ENCODE assay signal across 9 mouse cellular contexts in the genomic region with DNA sequence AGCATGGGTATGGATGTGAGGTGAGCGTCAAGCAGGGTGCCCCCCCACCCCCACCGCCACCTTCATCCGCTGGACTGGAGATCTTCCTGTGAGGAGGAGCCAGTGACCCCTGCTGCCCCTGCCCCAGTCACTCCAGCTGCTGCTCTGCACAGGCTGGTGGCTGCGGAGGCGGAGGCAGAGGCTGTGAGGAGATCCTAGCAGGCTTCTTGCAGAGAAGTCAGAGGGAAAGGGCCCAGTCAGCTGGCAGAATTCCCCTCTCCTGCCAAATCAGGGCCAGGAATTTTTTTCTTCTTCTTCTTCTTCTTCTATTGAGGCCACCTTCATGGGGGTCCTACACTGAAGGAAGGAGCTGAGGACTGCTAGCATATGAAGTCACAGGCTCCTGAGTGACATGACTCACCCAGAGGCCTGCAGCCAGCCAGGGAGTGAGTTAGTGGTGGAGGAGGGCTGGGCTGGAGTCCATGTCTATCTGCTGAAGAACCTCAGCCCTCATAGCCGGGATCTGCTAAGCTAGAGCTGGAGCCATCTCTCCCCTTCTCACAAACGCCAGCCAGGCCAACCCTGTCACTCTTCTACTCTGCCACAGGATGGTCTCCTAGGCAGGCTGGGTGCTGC. TPM values are rescaled to one million over a fixed set of nuclear protein-coding genes. Genes with fewer than 3 reads are reported as not detected.
DNase-seq lines count a peak whose midpoint lies in the region; ATAC-seq lines count a peak whose summit lies in the region.
"Had no signal": no experiment of that assay in that cellular context is flagged by ENCODE, and none has a peak within 500 bp of the region (broad histone marks: within the 10 kb centered on the region; RNA-seq: fewer than 3 reads in every experiment).

No protein-coding gene starts in this region.

- H3K4me3 ChIP-seq in hindbrain, embryonic 10.5 days, result no peak overlapping the region
- no peak overlapping the region for H3K4me3 ChIP-seq in hindbrain, embryonic 11.5 days (ENCODE audit: low read depth, low read length)
- no peak overlapping the region for H3K4me3 ChIP-seq in heart, embryonic 16.5 days (ENCODE audit: low read length)
- no peak overlapping the region for H3K4me3 ChIP-seq in liver, embryonic 11.5 days (ENCODE audit: low read depth, low read length)
- no peak overlapping the region for H3K4me3 ChIP-seq in forebrain, embryonic 14.5 days (ENCODE audit: low read depth, low read length)

- peak overlapping the region; percentile 24 for H3K27ac ChIP-seq in hindbrain, embryonic 10.5 days
- no peak overlapping the region for H3K27ac ChIP-seq in hindbrain, embryonic 11.5 days (ENCODE audit: low read depth, low read length)
- H3K27ac ChIP-seq in heart, embryonic 16.5 days (ENCODE audit: low read length), result no peak overlapping the region
- no peak overlapping the region for H3K27ac ChIP-seq in liver, embryonic 11.5 days (ENCODE audit: low read depth, low read length)
- no peak overlapping the region for H3K27ac ChIP-seq in forebrain, embryonic 14.5 days (ENCODE audit: low read depth, low read length)

- no peak overlapping the region for H3K4me2 ChIP-seq in hindbrain, embryonic 11.5 days (replicated peaks; ENCODE audit: low read depth, low read length)
- H3K4me2 ChIP-seq in heart, embryonic 16.5 days (ENCODE audit: low read depth, low read length), result no peak overlapping the region
- H3K4me2 ChIP-seq in liver, embryonic 11.5 days, result no peak overlapping the region
- no peak overlapping the region for H3K4me2 ChIP-seq in forebrain, embryonic 14.5 days (ENCODE audit: low read length)

- no peak overlapping the region for H3K9ac ChIP-seq in hindbrain, embryonic 11.5 days (ENCODE audit: low read depth, low read length)
- no peak overlapping the region for H3K9ac ChIP-seq in heart, embryonic 16.5 days (ENCODE audit: low read length)
- no peak overlapping the region for H3K9ac ChIP-seq in liver, embryonic 11.5 days (ENCODE audit: low read depth, low read length)
- no peak overlapping the region for H3K9ac ChIP-seq in forebrain, embryonic 14.5 days (ENCODE audit: low read length)

- peaks cover 70% of the 10 kb centered on the region for H3K27me3 ChIP-seq in hindbrain, embryonic 10.5 days (ENCODE audit: insufficient read depth, poor library complexity, severe bottlenecking)
- no peaks in the 10 kb centered on the region for H3K27me3 ChIP-seq in hindbrain, embryonic 11.5 days (ENCODE audit: control insufficient read depth, insufficient read depth, low read length)
- H3K27me3 ChIP-seq in heart, embryonic 16.5 days (ENCODE audit: control insufficient read depth, insufficient read depth, low read length), result peaks cover 19% of the 10 kb centered on the region
- H3K27me3 ChIP-seq in liver, embryonic 11.5 days (replicated peaks; ENCODE audit: control insufficient read depth, insufficient read depth, low read length), result peaks cover 10% of the 10 kb centered on the region
- peaks cover 6% of the 10 kb centered on the region; the same call in 1 of the 2 replicates for H3K27me3 ChIP-seq in forebrain, embryonic 14.5 days (replicated peaks; ENCODE audit: control insufficient read depth, insufficient read depth, low read length)

- no peaks in the 10 kb centered on the region for H3K9me3 ChIP-seq in hindbrain, embryonic 10.5 days
- no peaks in the 10 kb centered on the region for H3K9me3 ChIP-seq in hindbrain, embryonic 11.5 days (ENCODE audit: control insufficient read depth, low read length)
- H3K9me3 ChIP-seq in heart, embryonic 16.5 days (replicated peaks; ENCODE audit: control insufficient read depth, low read length), result no peaks in the 10 kb centered on the region
- no peaks in the 10 kb centered on the region for H3K9me3 ChIP-seq in liver, embryonic 11.5 days (ENCODE audit: control insufficient read depth, low read length)
- no peaks in the 10 kb centered on the region for H3K9me3 ChIP-seq in forebrain, embryonic 14.5 days (replicated peaks; ENCODE audit: control insufficient read depth, low read length)

- H3K36me3 ChIP-seq in hindbrain, embryonic 10.5 days, result no peaks in the 10 kb centered on the region
- H3K36me3 ChIP-seq in hindbrain, embryonic 11.5 days (ENCODE audit: control insufficient read depth, insufficient read depth, low read length), result no peaks in the 10 kb centered on the region
- H3K36me3 ChIP-seq in heart, embryonic 16.5 days (ENCODE audit: control insufficient read depth, insufficient read depth), result no peaks in the 10 kb centered on the region
- no peaks in the 10 kb centered on the region for H3K36me3 ChIP-seq in liver, embryonic 11.5 days (ENCODE audit: control insufficient read depth, insufficient read depth, low read length)
- H3K36me3 ChIP-seq in forebrain, embryonic 14.5 days (ENCODE audit: control insufficient read depth, insufficient read depth, low read length), result no peaks in the 10 kb centered on the region

- H3K4me1 ChIP-seq in hindbrain, embryonic 10.5 days (replicated peaks), result peaks cover 69% of the 10 kb centered on the region
- no peaks in the 10 kb centered on the region for H3K4me1 ChIP-seq in hindbrain, embryonic 11.5 days (replicated peaks; ENCODE audit: control insufficient read depth, insufficient read depth, low read length)
- peaks cover 12% of the 10 kb centered on the region for H3K4me1 ChIP-seq in heart, embryonic 16.5 days (ENCODE audit: control insufficient read depth, insufficient read depth, low read length)
- no peaks in the 10 kb centered on the region for H3K4me1 ChIP-seq in liver, embryonic 11.5 days (replicated peaks; ENCODE audit: control insufficient read depth, insufficient read depth, low read length)
- peaks cover 18% of the 10 kb centered on the region for H3K4me1 ChIP-seq in forebrain, embryonic 14.5 days (ENCODE audit: control insufficient read depth, insufficient read depth, low read length)

- WGBS in hindbrain, embryonic 10.5 days, result 45% methylated on average over 7 of the region's 7 CpGs
- 36% methylated on average over 7 of the region's 7 CpGs for WGBS in hindbrain, embryonic 11.5 days
- whole genome bisulfite sequencing in heart, embryonic 16.5 days, result 51% methylated on average over 7 of the region's 7 CpGs
- 59% methylated on average over 7 of the region's 7 CpGs for WGBS in liver, embryonic 11.5 days
- WGBS in forebrain, embryonic 14.5 days, result 50% methylated on average over 7 of the region's 7 CpGs

- ATAC-seq in hindbrain, embryonic 11.5 days (ENCODE audit: low FRiP score), result no peak
- ATAC-seq in heart, embryonic 16.5 days (replicated peaks; ENCODE audit: extremely low read depth, insufficient read depth, low FRiP score), result 0 out of 2 replicates have a peak, but pooled peaks have one; percentile 43
- no peak for ATAC-seq in liver, embryonic 11.5 days (replicated peaks; ENCODE audit: low FRiP score)
- ATAC-seq in forebrain, embryonic 14.5 days, result no peak

- peak; percentile 36 for DNase-seq in hindbrain, embryonic 10.5 days (ENCODE audit: low spot score)
- no peak for DNase-seq in hindbrain, embryonic 11.5 days (ENCODE audit: low spot score)
- peak; percentile 55 for DNase-seq in 3134 (ENCODE audit: extremely low read depth, insufficient read length, low spot score)
- DNase-seq in adrenal gland, adult 8-10 months, result peak; percentile 27
- no peak for DNase-seq in testis, postnatal 14 days (ENCODE audit: low spot score)
- no peak for DNase-seq in liver, embryonic 11.5 days (ENCODE audit: low spot score)
- no peak for DNase-seq in forebrain, embryonic 14.5 days (ENCODE audit: low spot score)

RNA-seq across cellular contexts. Expression of gene Pef1, which starts 17.9 kb away (rescaled TPM):
- polyA plus RNA-seq in hindbrain, embryonic 10.5 days (2016; fragmentation: Nextera tagmentation; extraction: Ambion mirVana), result 76.3 and 83.5 TPM in 2 replicates
- polyA plus RNA-seq in hindbrain, embryonic 11.5 days (2014; fragmentation: Nextera tagmentation; extraction: Ambion mirVana), result 71.4 and 72.4 TPM in 2 replicates
- 10 to 100 TPM; 81.1 to 93.8 (median 85.9) TPM for total RNA-seq in adrenal gland, adult 8-10 months (2022)
- polyA plus RNA-seq in heart, embryonic 16.5 days (2015; fragmentation: Nextera tagmentation; extraction: Ambion mirVana), result 61.9 and 62.9 TPM in 2 replicates
- 56.8 and 58.1 TPM in 2 replicates for polyA plus RNA-seq in liver, embryonic 11.5 days (2014; fragmentation: Nextera tagmentation; extraction: Ambion mirVana)
- polyA plus RNA-seq in forebrain, embryonic 14.5 days (2014; fragmentation: Nextera tagmentation; extraction: Ambion mirVana), result 88.6 and 91.9 TPM in 2 replicates

RNA-seq across cellular contexts. Expression of gene Col16a1, which starts 36.8 kb away (rescaled TPM):
- polyA plus RNA-seq in hindbrain, embryonic 10.5 days (2016; fragmentation: Nextera tagmentation; extraction: Ambion mirVana), result 7.2 and 8.7 TPM in 2 replicates
- polyA plus RNA-seq in hindbrain, embryonic 11.5 days (2014; fragmentation: Nextera tagmentation; extraction: Ambion mirVana), result 5.3 and 9.9 TPM in 2 replicates
- total RNA-seq in adrenal gland, adult 8-10 months (2022), result 10 to 100 TPM in 3 of 4 experiments, 1 to 10 TPM in 1; 10.0 to 31.9 (median 19.9) TPM
- polyA plus RNA-seq in heart, embryonic 16.5 days (2015; fragmentation: Nextera tagmentation; extraction: Ambion mirVana), result 26.6 and 37.7 TPM in 2 replicates
- 4.2 and 6.0 TPM in 2 replicates for polyA plus RNA-seq in liver, embryonic 11.5 days (2014; fragmentation: Nextera tagmentation; extraction: Ambion mirVana)
- 4.0 and 5.7 TPM in 2 replicates for polyA plus RNA-seq in forebrain, embryonic 14.5 days (2014; fragmentation: Nextera tagmentation; extraction: Ambion mirVana)

RNA-seq across cellular contexts. Expression of gene Hcrtr1, which starts 54.7 kb away (rescaled TPM):
- polyA plus RNA-seq in hindbrain, embryonic 10.5 days (2016; fragmentation: Nextera tagmentation; extraction: Ambion mirVana), result 0.81 and 0.85 TPM in 2 replicates
- polyA plus RNA-seq in hindbrain, embryonic 11.5 days (2014; fragmentation: Nextera tagmentation; extraction: Ambion mirVana), result 0.46 and 0.59 TPM in 2 replicates
- total RNA-seq in adrenal gland, adult 8-10 months (2022), result 1 to 10 TPM in 2 of 4 experiments, under 1 TPM in 2; 0.49 to 1.9 (median 1.3) TPM
- polyA plus RNA-seq in heart, embryonic 16.5 days (2015; fragmentation: Nextera tagmentation; extraction: Ambion mirVana), result 0.19 TPM in 1 of 2 replicates, not detected in the other
- polyA plus RNA-seq in liver, embryonic 11.5 days (2014; fragmentation: Nextera tagmentation; extraction: Ambion mirVana), result 0.12 and 0.30 TPM in 2 replicates
- 0.13 and 0.48 TPM in 2 replicates for polyA plus RNA-seq in forebrain, embryonic 14.5 days (2014; fragmentation: Nextera tagmentation; extraction: Ambion mirVana)
- total RNA-seq: gastrocnemius, postnatal 36 days had no signal

Comparison
In these comparisons a context has a peak if more than half of its experiments do, and no peak if none do; other contexts are left out.
1. DNase-seq: peak in hindbrain, embryonic 10.5 days (single experiment), 3134 (single experiment) and adrenal gland, adult 8-10 months (single experiment); none in hindbrain, embryonic 11.5 days (single experiment), testis, postnatal 14 days (single experiment), liver, embryonic 11.5 days (single experiment) and forebrain, embryonic 14.5 days (single experiment).